Comparison of ENCODE assay signal across 19 mouse cellular contexts in genomic region chr11:105823246-105823645, GRCm38 (mm10).
DNase-seq lines count a peak whose midpoint lies in the region; ATAC-seq and TF ChIP-seq lines count a peak whose summit lies in the region.
"Had no signal": no experiment of that assay in that cellular context is flagged by ENCODE, and none has a peak within 500 bp of the region (broad histone marks: within the 10 kb centered on the region; RNA-seq: fewer than 3 reads in every experiment).

No protein-coding gene starts in this region.

- H3K4me3 ChIP-seq in myocyte, result no peak overlapping the region
- no peak overlapping the region for H3K4me3 ChIP-seq in hindbrain, embryonic 14.5 days (replicated peaks; ENCODE audit: low read length)
- H3K4me3 ChIP-seq: erythroblast, embryonic 14.5 days; heart, embryonic 13.5 days had no signal

- H3K9me3 ChIP-seq in hindbrain, embryonic 14.5 days (ENCODE audit: control insufficient read depth, low read length), result no peaks in the 10 kb centered on the region
- H3K9me3 ChIP-seq: G1E; heart, embryonic 13.5 days had no signal

- H3K36me3 ChIP-seq in myocyte (ENCODE audit: control insufficient read depth, insufficient read depth), result no peaks in the 10 kb centered on the region
- 0 out of 2 replicates have a peak, but pooled peaks cover 2% of the 10 kb centered on the region for H3K36me3 ChIP-seq in hindbrain, embryonic 14.5 days (replicated peaks; ENCODE audit: control insufficient read depth, insufficient read depth)
- H3K36me3 ChIP-seq: G1E had no signal

- TF ChIP-seq POLR2A in myocyte (IDR thresholded peaks at IDR 0.05; ENCODE audit: insufficient read length, low read depth), result no peak

- H3ac ChIP-seq in myocyte (ENCODE audit: control insufficient read depth, insufficient read length), result no peak overlapping the region

- 45% methylated on average over 1 of the region's 1 CpGs for WGBS in hindbrain, embryonic 14.5 days

- ATAC-seq in frontal cortex, adult (ENCODE audit: low TSS enrichment), result 0 out of 2 replicates have a peak, but pooled peaks have one; percentile 48
- no peak for ATAC-seq in hindbrain, embryonic 14.5 days (ENCODE audit: low FRiP score)
- ATAC-seq: activated CD4-positive, CD25-positive, alpha-beta regulatory T cell, adult 4 months; inflammation-experienced regulatory T-cells, adult 6 months had no signal

- no peaks in the 10 kb centered on the region for H3K27me3 ChIP-seq in myocyte (ENCODE audit: control insufficient read depth, insufficient read depth, insufficient read length)
- no peaks in the 10 kb centered on the region for H3K27me3 ChIP-seq in hindbrain, embryonic 14.5 days (ENCODE audit: control insufficient read depth, insufficient read depth, low read length)
- H3K27me3 ChIP-seq: heart, embryonic 13.5 days had no signal

- H3K79me2 ChIP-seq in myocyte (ENCODE audit: control insufficient read depth, insufficient read depth), result no peaks in the 10 kb centered on the region

- no peak for DNase-seq in frontal cortex, postnatal 10 days (ENCODE audit: low spot score in 2 of 2)
- DNase-seq in 416B (ENCODE audit: low read depth), result peak; percentile 78
- DNase-seq in adrenal gland, postnatal 10 days, result peak; percentile 35
- DNase-seq in right cerebral cortex, adult 2 months (ENCODE audit: low spot score in 2 of 2), result no peak
- no peak for DNase-seq in hindbrain, embryonic 14.5 days (ENCODE audit: low spot score)
- DNase-seq in cerebellum, postnatal 14 days, result no peak
- DNase-seq: cerebellum, adult 9-11 months; gastrocnemius, postnatal 36 days; heart, postnatal 4 days; kidney, adult 9 months; midbrain, embryonic 14.5 days; thymus, adult 2 months had no signal

- no peak overlapping the region for H3K27ac ChIP-seq in hindbrain, embryonic 14.5 days
- H3K27ac ChIP-seq: heart, embryonic 13.5 days had no signal

- H3K4me2 ChIP-seq in myocyte (ENCODE audit: low read depth), result peak overlapping the region; percentile 59
- H3K4me2 ChIP-seq in hindbrain, embryonic 14.5 days (replicated peaks), result no peak overlapping the region
- H3K4me2 ChIP-seq: heart, embryonic 13.5 days had no signal

- H3K4me1 ChIP-seq in hindbrain, embryonic 14.5 days (replicated peaks; ENCODE audit: control insufficient read depth, insufficient read depth, low read length), result no peaks in the 10 kb centered on the region
- H3K4me1 ChIP-seq: heart, embryonic 13.5 days had no signal

- no peak overlapping the region for H3K9ac ChIP-seq in hindbrain, embryonic 14.5 days
- H3K9ac ChIP-seq: heart, embryonic 13.5 days had no signal

TF ChIP-seq in myocyte, 11 proteins besides CTCF, POLR2A, EP300 and RAD21:
- TF ChIP-seq MAX (IDR thresholded peaks at IDR 0.05; ENCODE audit: low read depth) (no peak), SRF (IDR thresholded peaks at IDR 0.05; ENCODE audit: control insufficient read depth, insufficient read length, low read depth) (no peak), CEBPB (IDR thresholded peaks at IDR 0.05; ENCODE audit: insufficient read depth, poor library complexity, severe bottlenecking) (peak; percentile 98), POLR2AphosphoS2 (IDR thresholded peaks at IDR 0.05; ENCODE audit: insufficient read length, low read depth) (no peak), MYOD1 (IDR thresholded peaks at IDR 0.05; ENCODE audit: control insufficient read depth in 1 of 3, insufficient read length in 2 of 3, low read depth in 2 of 3) (no peak), REST (IDR thresholded peaks at IDR 0.05; ENCODE audit: insufficient read depth, insufficient read length) (no peak), MYOG (IDR thresholded peaks at IDR 0.05; ENCODE audit: control insufficient read depth in 1 of 3, insufficient read depth in 1 of 3, insufficient read length in 2 of 3, low read depth in 2 of 3) (no peak)
TF ChIP-seq in myocyte: peak in this region for 1.

Comparison
In these comparisons a context has a peak if more than half of its experiments do, and no peak if none do; other contexts are left out.
1. DNase-seq: peak in 416B (single experiment) and adrenal gland, postnatal 10 days (single experiment); none in frontal cortex, postnatal 10 days (0 of 2), right cerebral cortex, adult 2 months (0 of 2), hindbrain, embryonic 14.5 days (single experiment) and cerebellum, postnatal 14 days (0 of 2).